8 mouse cellular contexts compared by ENCODE assay signal in genomic region chr2:152398691-152399090, GRCm38 (mm10). TPM values are rescaled to one million over a fixed set of nuclear protein-coding genes. Genes with fewer than 3 reads are reported as not detected.
A peak's percentile ranks its signal among the peaks of the same experiment; 100 is the strongest.
DNase-seq lines count a peak whose midpoint lies in the region; ATAC-seq and TF ChIP-seq lines count a peak whose summit lies in the region.

No protein-coding gene starts in this region.

- under 1% methylated on average over 37 of the region's 38 CpGs for WGBS in forebrain, embryonic 11.5 days
- under 1% methylated on average over 38 of the region's 38 CpGs for WGBS in heart, embryonic 16.5 days
- WGBS in liver, embryonic 14.5 days (ENCODE audit: insufficient replicate concordance): under 1% methylated on average over 38 of the region's 38 CpGs
- 0% methylated on average over 35 of the region's 38 CpGs for WGBS in stomach, embryonic 15.5 days

- H3K27me3 ChIP-seq in forebrain, embryonic 11.5 days (ENCODE audit: control insufficient read depth, insufficient read depth, low read length): no peaks in the 10 kb centered on the region
- no peaks in the 10 kb centered on the region for H3K27me3 ChIP-seq in heart, embryonic 16.5 days (ENCODE audit: control insufficient read depth, insufficient read depth, low read length)
- no peaks in the 10 kb centered on the region for H3K27me3 ChIP-seq in liver, embryonic 14.5 days (ENCODE audit: control insufficient read depth, insufficient read depth, low read length)
- H3K27me3 ChIP-seq in stomach, embryonic 15.5 days (replicated peaks): no peaks in the 10 kb centered on the region

- peak overlapping the region; percentile 62 for H3K4me2 ChIP-seq in forebrain, embryonic 11.5 days (ENCODE audit: low read depth, low read length, severe bottlenecking)
- H3K4me2 ChIP-seq in heart, embryonic 16.5 days (ENCODE audit: low read depth, low read length): peak overlapping the region; percentile 94
- H3K4me2 ChIP-seq in liver, embryonic 14.5 days (ENCODE audit: low read depth): peak overlapping the region; percentile 91
- peak overlapping the region; percentile 90 for H3K4me2 ChIP-seq in stomach, embryonic 15.5 days

- peak; percentile 73 for ATAC-seq in forebrain, embryonic 11.5 days (replicated peaks; ENCODE audit: low FRiP score)
- peak; percentile 78 for ATAC-seq in heart, embryonic 16.5 days (replicated peaks; ENCODE audit: extremely low read depth, insufficient read depth, low FRiP score)
- peak; percentile 79 for ATAC-seq in liver, embryonic 14.5 days (ENCODE audit: insufficient read depth)
- peak; percentile 85 for ATAC-seq in stomach, embryonic 15.5 days (ENCODE audit: insufficient read depth, low FRiP score, low read depth)

- peak overlapping the region; percentile 98 for H3K27ac ChIP-seq in forebrain, embryonic 11.5 days (ENCODE audit: low read depth, low read length)
- peak overlapping the region; percentile 98 for H3K27ac ChIP-seq in heart, embryonic 16.5 days (ENCODE audit: low read length)
- H3K27ac ChIP-seq in liver, embryonic 14.5 days: peak overlapping the region; percentile 78
- H3K27ac ChIP-seq in stomach, embryonic 15.5 days: peak overlapping the region; percentile 100

- no peaks in the 10 kb centered on the region; the same call in 1 of the 2 replicates for H3K36me3 ChIP-seq in forebrain, embryonic 11.5 days (ENCODE audit: control insufficient read depth, insufficient read depth, low read length)
- no peaks in the 10 kb centered on the region for H3K36me3 ChIP-seq in heart, embryonic 16.5 days (ENCODE audit: control insufficient read depth, insufficient read depth)
- H3K36me3 ChIP-seq in liver, embryonic 14.5 days (replicated peaks; ENCODE audit: control insufficient read depth, insufficient read depth, low read depth): no peaks in the 10 kb centered on the region
- peaks cover 6% of the 10 kb centered on the region; the same call in 1 of the 2 replicates for H3K36me3 ChIP-seq in stomach, embryonic 15.5 days

- DNase-seq in CD8-positive naive resting alpha-beta T cell, adult 2 months (ENCODE audit: low read depth in 2 of 2, low spot score in 2 of 2): peak; percentile 73 to 75
- peak; percentile 87 for DNase-seq in c-Kit-positive CD71-negative TER-119-negative erythroid progenitor cells, embryonic 14.5 days (ENCODE audit: low read depth)
- DNase-seq in forebrain, embryonic 11.5 days (ENCODE audit: low spot score): peak; percentile 96
- DNase-seq in kidney, postnatal 36 days: peak; percentile 95 to 97
- DNase-seq in liver, embryonic 14.5 days (ENCODE audit: low read depth in 3 of 3, low spot score in 3 of 3): peak; percentile 85 to 89 (median 88)
- DNase-seq in neural tube, embryonic 10.5 days (ENCODE audit: extremely low spot score, low spot score): peak; percentile 88

- peak overlapping the region; percentile 93 for H3K9ac ChIP-seq in forebrain, embryonic 11.5 days (ENCODE audit: low read length)
- H3K9ac ChIP-seq in heart, embryonic 16.5 days (ENCODE audit: low read length): peak overlapping the region; percentile 98
- H3K9ac ChIP-seq in liver, embryonic 14.5 days (replicated peaks): peak overlapping the region; percentile 83
- H3K9ac ChIP-seq in stomach, embryonic 15.5 days: peak overlapping the region; percentile 9; the same call in 1 of the 2 replicates

- no peak for TF ChIP-seq EP300 in liver, embryonic 14.5 days (IDR thresholded peaks at IDR 0.05; ENCODE audit: low read depth)

- peaks cover 13% of the 10 kb centered on the region for H3K4me1 ChIP-seq in forebrain, embryonic 11.5 days (replicated peaks; ENCODE audit: control insufficient read depth, insufficient read depth, low read length)
- H3K4me1 ChIP-seq in heart, embryonic 16.5 days (ENCODE audit: control insufficient read depth, insufficient read depth, low read length): peaks cover 27% of the 10 kb centered on the region
- peaks cover 18 to 28% of the 10 kb centered on the region in 2 experiments for H3K4me1 ChIP-seq in liver, embryonic 14.5 days (replicated peaks; ENCODE audit: control insufficient read depth in 2 of 2, insufficient read depth in 2 of 2, low read length in 1 of 2)
- H3K4me1 ChIP-seq in stomach, embryonic 15.5 days: peaks cover 30% of the 10 kb centered on the region

- no peaks in the 10 kb centered on the region for H3K9me3 ChIP-seq in forebrain, embryonic 11.5 days (ENCODE audit: control insufficient read depth, low read length)
- no peaks in the 10 kb centered on the region for H3K9me3 ChIP-seq in heart, embryonic 16.5 days (replicated peaks; ENCODE audit: control insufficient read depth, low read length)
- no peaks in the 10 kb centered on the region for H3K9me3 ChIP-seq in liver, embryonic 14.5 days (ENCODE audit: control insufficient read depth, low read length)
- no peaks in the 10 kb centered on the region for H3K9me3 ChIP-seq in stomach, embryonic 15.5 days

- peak; percentile 29; the same call in 1 of the 2 replicates for TF ChIP-seq CTCF in liver, embryonic 14.5 days (IDR thresholded peaks at IDR 0.05; ENCODE audit: low read depth)

- H3K4me3 ChIP-seq in forebrain, embryonic 11.5 days (ENCODE audit: low read depth, low read length): peak overlapping the region; percentile 93
- H3K4me3 ChIP-seq in heart, embryonic 16.5 days (ENCODE audit: low read length): peak overlapping the region; percentile 91
- H3K4me3 ChIP-seq in liver, embryonic 14.5 days (ENCODE audit: insufficient read depth in 1 of 2, low read depth in 2 of 2, low read length in 2 of 2): peak overlapping the region; percentile 74 to 76
- peak overlapping the region; percentile 87 for H3K4me3 ChIP-seq in stomach, embryonic 15.5 days (replicated peaks)

RNA-seq across cellular contexts. Expression of gene Sox12, which starts 0.8 kb away (rescaled TPM):
- 20.4 and 22.9 TPM in 2 replicates for polyA plus RNA-seq in forebrain, embryonic 11.5 days (2014; fragmentation: Nextera tagmentation; extraction: Ambion mirVana)
- polyA plus RNA-seq in heart, embryonic 16.5 days (2015; fragmentation: Nextera tagmentation; extraction: Ambion mirVana): 5.4 and 7.3 TPM in 2 replicates
- polyA plus RNA-seq in liver, embryonic 14.5 days (2012; rRNA removed): 4.4 TPM in 2 replicates
- 1.4 and 1.9 TPM in 2 replicates for polyA plus RNA-seq in liver, embryonic 14.5 days (2014; fragmentation: Nextera tagmentation; extraction: Ambion mirVana)
- 7.2 and 8.0 TPM in 2 replicates for polyA plus RNA-seq in stomach, embryonic 15.5 days (2015; fragmentation: Nextera tagmentation; extraction: Ambion mirVana)

RNA-seq across cellular contexts. Expression of gene Zcchc3, which starts 16.1 kb away (rescaled TPM):
- polyA plus RNA-seq in forebrain, embryonic 11.5 days (2014; fragmentation: Nextera tagmentation; extraction: Ambion mirVana): 59.4 and 63.9 TPM in 2 replicates
- polyA plus RNA-seq in heart, embryonic 16.5 days (2015; fragmentation: Nextera tagmentation; extraction: Ambion mirVana): 24.3 and 26.0 TPM in 2 replicates
- polyA plus RNA-seq in liver, embryonic 14.5 days (2012; rRNA removed): 7.6 and 9.1 TPM in 2 replicates
- 8.7 and 10.7 TPM in 2 replicates for polyA plus RNA-seq in liver, embryonic 14.5 days (2014; fragmentation: Nextera tagmentation; extraction: Ambion mirVana)
- polyA plus RNA-seq in stomach, embryonic 15.5 days (2015; fragmentation: Nextera tagmentation; extraction: Ambion mirVana): 40.0 and 40.1 TPM in 2 replicates

RNA-seq across cellular contexts. Expression of gene 6820408C15Rik, which starts 16.7 kb away (rescaled TPM):
- 0.41 and 0.79 TPM in 2 replicates for polyA plus RNA-seq in forebrain, embryonic 11.5 days (2014; fragmentation: Nextera tagmentation; extraction: Ambion mirVana)
- polyA plus RNA-seq in heart, embryonic 16.5 days (2015; fragmentation: Nextera tagmentation; extraction: Ambion mirVana): 3.5 TPM in 2 replicates
- 0.15 and 0.19 TPM in 2 replicates for polyA plus RNA-seq in liver, embryonic 14.5 days (2012; rRNA removed)
- 0.11 and 0.23 TPM in 2 replicates for polyA plus RNA-seq in liver, embryonic 14.5 days (2014; fragmentation: Nextera tagmentation; extraction: Ambion mirVana)
- polyA plus RNA-seq in stomach, embryonic 15.5 days (2015; fragmentation: Nextera tagmentation; extraction: Ambion mirVana): 0.52 and 0.85 TPM in 2 replicates

RNA-seq across cellular contexts. Expression of gene Nrsn2, which starts 22.3 kb away (rescaled TPM):
- polyA plus RNA-seq in forebrain, embryonic 11.5 days (2014; fragmentation: Nextera tagmentation; extraction: Ambion mirVana): 6.3 and 7.6 TPM in 2 replicates
- polyA plus RNA-seq in heart, embryonic 16.5 days (2015; fragmentation: Nextera tagmentation; extraction: Ambion mirVana): 1.2 and 1.3 TPM in 2 replicates
- polyA plus RNA-seq in liver, embryonic 14.5 days (2012; rRNA removed): not detected in 2 replicates
- polyA plus RNA-seq in liver, embryonic 14.5 days (2014; fragmentation: Nextera tagmentation; extraction: Ambion mirVana): not detected in 2 replicates
- polyA plus RNA-seq in stomach, embryonic 15.5 days (2015; fragmentation: Nextera tagmentation; extraction: Ambion mirVana): 2.0 and 2.3 TPM in 2 replicates

RNA-seq across cellular contexts. Expression of gene Trib3, which starts 54.9 kb away (rescaled TPM):
- polyA plus RNA-seq in forebrain, embryonic 11.5 days (2014; fragmentation: Nextera tagmentation; extraction: Ambion mirVana): 1.3 and 2.1 TPM in 2 replicates
- 3.3 and 3.8 TPM in 2 replicates for polyA plus RNA-seq in heart, embryonic 16.5 days (2015; fragmentation: Nextera tagmentation; extraction: Ambion mirVana)
- polyA plus RNA-seq in liver, embryonic 14.5 days (2012; rRNA removed): 0.54 and 0.77 TPM in 2 replicates
- 0.70 and 1.5 TPM in 2 replicates for polyA plus RNA-seq in liver, embryonic 14.5 days (2014; fragmentation: Nextera tagmentation; extraction: Ambion mirVana)
- 2.1 and 2.2 TPM in 2 replicates for polyA plus RNA-seq in stomach, embryonic 15.5 days (2015; fragmentation: Nextera tagmentation; extraction: Ambion mirVana)

Comparison
In these comparisons a context has a peak if more than half of its experiments do, and no peak if none do; other contexts are left out.
1. Peak in every context shown above with its lines: DNase-seq, ATAC-seq, H3K4me3 ChIP-seq and H3K27ac ChIP-seq.
2. H3K9ac ChIP-seq: peak in every context shown above with its lines; median percentile 98 in heart, embryonic 16.5 days; 93 in forebrain, embryonic 11.5 days; 83 in liver, embryonic 14.5 days; 9 in stomach, embryonic 15.5 days.